Mouse (Mus musculus): ENCODE data around the gene Med21. TPM values are rescaled to one million over a fixed set of nuclear protein-coding genes. Genes with fewer than 3 reads are reported as not detected.

Med21 gene
- total RNA-seq (2015; ENCODE audit: low replicate concordance), result 59.4 and 67.9 TPM in 2 replicates
- 55.9 and 96.7 TPM in 2 replicates for total RNA-seq (2017; ENCODE audit: low replicate concordance)

DNA sequence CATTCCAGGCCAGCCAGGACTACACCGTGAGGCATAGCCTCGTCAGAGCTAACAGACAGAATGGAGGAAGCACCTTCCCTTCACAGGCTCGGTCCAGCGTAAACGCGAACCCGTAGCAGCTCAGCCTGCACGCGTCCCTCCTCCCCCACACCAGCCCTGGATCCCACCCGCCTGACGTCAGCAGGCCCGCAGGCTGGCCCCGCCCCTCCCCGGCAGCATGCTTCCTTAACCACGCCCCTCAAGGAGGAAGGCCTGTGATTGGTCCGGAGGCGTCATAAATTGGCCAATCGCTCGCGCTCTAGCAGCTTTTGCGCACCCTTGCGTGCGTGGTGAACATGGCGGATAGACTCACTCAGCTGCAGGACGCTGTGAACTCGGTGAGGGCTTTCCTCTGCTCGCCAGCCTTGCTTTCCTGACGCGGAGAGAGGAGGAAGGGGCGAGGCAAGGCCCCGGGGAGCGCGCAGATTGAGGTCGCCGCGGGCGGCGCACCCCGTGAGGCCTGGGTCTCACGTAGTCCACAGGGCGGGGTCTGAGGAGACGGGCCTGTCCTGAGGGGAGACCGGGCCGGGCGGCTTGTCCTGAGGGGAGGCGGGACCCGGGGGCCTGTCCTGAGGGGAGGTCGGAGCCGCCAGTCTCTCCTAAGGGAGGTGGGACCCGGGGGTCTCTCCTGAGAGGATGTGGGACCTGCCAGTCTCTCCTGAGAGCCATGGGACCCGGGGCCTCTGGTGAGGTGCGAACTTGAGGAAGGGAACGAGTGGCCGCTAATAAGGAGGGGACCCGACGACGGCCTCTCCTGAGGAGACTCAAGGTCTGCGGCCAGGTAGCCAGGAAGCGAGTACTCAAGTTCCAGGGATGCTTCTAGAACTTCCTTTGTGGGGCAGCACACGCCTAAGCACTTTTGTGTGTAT lies at the start of gene Med21, which contains the start of gene Tm7sf3:
Gene Med21, plus strand, starts transcription at position 272 of the 908 bp plus-strand sequence.
Gene Tm7sf3, minus strand, starts transcription at position 549 of the 908 bp plus-strand sequence.
- peak; percentile 91 for ATAC-seq (replicated peaks; ENCODE audit: low FRiP score, poor library complexity, severe bottlenecking)

DNA sequence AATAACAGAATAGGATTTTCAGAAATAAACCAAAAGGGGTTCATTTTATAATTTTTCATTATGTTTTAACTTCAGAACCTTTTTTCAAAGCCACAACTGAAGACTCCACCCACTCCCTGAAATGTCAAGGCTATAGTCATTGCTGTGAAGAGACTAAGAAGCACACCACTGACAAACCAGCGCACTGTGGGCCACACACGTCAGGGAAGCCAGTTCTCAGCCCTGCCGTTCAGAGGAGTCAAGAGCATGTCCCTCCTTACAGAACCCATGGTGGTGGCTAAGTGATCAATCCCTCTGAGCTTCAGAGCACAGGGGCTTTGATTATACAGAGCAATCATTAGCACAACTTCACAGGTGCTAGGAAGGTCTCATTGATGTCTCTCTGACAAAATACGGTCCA lies 39.7 kb upstream of the Med21 start:
- ATAC-seq (replicated peaks; ENCODE audit: low FRiP score, poor library complexity, severe bottlenecking), result no peak

DNA sequence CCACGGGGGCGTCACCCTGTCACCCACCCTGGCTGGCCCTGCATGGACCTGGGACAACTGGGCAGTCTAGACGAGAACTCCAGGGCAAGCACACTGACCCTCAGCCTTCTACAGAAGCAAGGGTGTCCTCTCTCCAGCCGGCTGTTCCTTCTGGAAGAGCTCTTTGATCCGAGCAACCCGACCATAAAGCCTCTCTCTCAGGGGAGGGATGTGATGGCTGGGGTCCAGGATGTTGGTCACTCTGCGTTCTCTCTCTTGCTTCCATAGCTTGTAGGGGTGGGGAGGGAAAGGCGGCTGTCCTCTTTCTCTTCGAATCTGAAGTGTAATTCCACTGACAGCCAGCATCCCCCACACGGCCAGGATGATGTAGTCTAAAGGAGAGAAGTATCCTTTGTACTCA lies 38.7 kb upstream of the Med21 start:
- ATAC-seq (replicated peaks; ENCODE audit: low FRiP score, poor library complexity, severe bottlenecking), result no peak

DNA sequence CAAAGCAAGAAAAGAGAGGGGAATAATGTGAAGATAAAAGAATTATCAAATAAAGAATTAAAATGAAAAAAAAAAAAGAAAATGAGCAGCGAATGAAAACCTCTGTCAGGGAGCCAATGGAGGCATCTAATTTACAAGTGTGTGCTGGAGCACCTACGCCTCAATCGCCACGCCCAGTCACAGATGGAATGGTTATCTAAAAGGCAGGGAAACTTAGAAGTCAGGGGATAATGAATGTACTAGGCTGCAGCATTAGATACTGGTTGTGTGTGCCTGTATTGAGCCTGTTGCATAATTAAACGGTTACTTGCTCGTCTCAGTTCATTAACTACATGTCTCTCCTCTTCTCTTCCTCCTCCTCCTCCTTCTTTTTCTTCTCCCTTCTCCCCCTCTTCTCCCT lies 31.0 kb upstream of the Med21 start:
- ATAC-seq (replicated peaks; ENCODE audit: low FRiP score, poor library complexity, severe bottlenecking), result peak; percentile 83

DNA sequence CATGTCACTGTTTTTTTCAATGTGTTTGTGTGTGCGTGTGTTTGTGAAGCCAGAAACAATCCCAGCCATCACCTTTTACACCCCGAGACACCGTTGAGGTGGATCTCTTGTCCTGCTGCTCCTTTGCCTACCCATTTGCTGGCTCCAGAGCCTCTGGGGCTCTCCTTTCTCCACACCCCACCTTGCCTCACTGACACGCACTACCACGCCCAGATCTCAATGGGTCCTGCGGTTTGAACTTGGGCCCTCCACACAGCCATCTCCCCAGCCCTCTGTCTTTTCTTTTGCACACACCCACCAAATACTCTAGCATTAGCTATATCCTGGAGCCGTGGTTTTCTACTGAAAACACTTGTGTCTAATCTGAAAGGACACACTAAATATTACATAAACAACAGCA lies 30.4 kb upstream of the Med21 start:
- peak; percentile 74 for ATAC-seq (replicated peaks; ENCODE audit: low FRiP score, poor library complexity, severe bottlenecking)

DNA sequence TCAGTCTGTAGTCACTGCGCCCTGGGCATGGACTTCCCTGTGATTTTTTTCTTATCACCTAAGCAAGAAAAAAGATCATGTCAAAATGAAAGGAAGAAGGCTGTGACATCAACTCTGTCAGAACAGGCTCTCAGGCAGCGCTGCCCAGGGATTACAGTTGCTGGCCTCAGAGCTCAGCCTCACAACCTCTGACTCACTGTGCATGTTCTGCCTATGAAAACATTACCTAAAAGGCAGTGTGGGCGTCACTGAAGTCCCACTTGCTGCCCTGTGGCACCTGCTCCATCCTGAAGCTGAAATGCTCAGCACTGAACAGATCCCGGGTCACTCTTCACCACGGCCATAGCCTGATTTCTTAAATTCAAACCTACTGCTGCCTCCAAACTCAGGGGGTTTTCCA lies 29.6 kb upstream of the Med21 start:
- no peak for ATAC-seq (replicated peaks; ENCODE audit: low FRiP score, poor library complexity, severe bottlenecking)

DNA sequence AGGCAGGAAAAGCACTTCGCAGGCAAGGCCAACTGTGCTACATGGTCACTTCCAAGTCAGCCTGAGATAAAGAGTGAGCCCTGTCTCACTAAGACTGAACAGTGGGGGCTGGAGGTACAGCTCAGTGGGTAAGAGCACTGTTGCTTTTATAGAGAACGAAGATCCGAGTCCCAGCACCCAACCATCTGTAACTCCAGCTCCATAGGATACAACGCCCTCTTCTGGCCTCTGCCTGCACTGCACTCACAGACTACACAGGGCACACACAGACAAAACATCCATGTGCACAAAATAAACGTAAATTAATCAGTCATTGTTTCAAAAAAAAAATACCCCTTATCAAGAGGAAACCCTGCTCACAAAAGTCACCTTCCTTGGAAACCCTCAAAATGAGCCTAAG lies 28.4 kb upstream of the Med21 start:
- ATAC-seq (replicated peaks; ENCODE audit: low FRiP score, poor library complexity, severe bottlenecking), result no peak

DNA sequence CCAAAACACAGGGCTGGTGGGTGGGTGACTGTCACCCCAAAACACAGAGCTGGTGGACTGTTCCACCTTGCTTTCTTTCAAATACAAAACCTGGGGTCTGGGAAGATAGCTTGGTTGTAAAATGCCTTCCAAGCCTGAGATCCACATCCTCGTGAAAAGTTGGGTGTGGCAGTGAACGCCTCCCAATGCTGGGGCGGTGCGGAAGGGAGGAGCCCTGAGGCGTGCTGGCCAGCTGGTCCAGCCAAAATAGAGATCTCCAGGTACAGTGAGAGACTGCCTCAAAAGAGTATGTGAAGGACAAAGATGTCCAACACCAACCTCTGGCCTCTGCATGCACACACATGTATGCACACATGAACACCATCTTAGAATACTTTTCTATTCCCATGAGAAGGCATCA lies 27.8 kb upstream of the Med21 start:
- ATAC-seq (replicated peaks; ENCODE audit: low FRiP score, poor library complexity, severe bottlenecking), result peak; percentile 71

DNA sequence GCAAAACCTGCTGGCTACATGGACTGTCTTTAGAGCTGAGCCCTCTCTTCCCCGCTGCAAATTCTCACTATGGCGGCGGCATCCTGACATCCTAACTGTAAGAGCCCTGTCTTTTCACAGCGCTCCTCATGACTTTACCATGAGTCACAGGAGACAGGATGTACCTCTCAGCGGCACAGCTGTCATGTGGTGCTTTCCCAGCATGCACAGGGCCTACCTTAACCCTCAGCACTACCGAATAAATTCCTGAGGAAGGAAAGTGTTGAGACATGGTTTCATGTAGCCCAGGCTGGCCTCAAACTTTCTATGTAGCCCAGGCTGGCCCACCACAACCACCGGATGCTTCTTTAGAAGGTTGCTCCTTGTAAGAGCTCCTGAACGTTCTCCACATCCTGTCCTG lies 26.5 kb upstream of the Med21 start:
- no peak for ATAC-seq (replicated peaks; ENCODE audit: low FRiP score, poor library complexity, severe bottlenecking)

DNA sequence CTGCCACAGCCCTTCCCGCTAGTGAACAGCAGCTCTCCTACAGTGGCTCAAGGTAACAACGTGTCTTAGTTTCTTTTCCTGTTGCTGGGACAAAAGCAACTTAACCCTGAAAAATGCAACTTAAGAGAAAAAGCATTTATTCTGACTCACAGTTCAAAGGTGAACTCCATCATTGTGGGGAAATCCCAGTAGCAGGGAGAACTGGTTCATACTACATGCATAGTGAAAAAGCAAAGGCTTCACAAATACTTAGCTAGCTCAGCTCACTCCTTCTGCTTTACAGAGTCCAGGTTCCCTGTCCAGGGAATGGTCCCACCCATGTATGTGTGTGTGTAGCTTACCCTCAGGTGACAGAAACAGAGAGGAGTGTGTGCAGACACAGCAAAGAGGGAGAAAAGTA lies 25.7 kb upstream of the Med21 start:
- ATAC-seq (replicated peaks; ENCODE audit: low FRiP score, poor library complexity, severe bottlenecking), result no peak

DNA sequence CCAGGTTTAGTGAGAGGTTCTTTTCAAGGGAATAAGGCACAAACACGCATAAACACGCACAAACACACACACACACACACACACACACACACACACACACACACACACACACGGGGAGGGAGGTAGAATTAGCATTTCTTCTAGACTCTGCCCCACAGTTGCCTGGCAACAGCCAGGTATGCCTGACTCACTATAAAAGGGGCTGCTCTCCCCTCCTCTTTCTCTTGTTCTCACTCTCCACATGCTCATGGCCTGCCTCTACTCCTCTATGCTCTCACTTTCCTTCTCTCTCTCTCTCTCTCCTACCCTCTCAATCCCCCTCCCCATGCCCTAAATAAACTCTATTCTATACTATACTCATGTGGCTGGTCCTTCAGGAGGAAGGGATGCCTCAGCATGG lies 14.2 kb upstream of the Med21 start:
- no peak for ATAC-seq (replicated peaks; ENCODE audit: low FRiP score, poor library complexity, severe bottlenecking)

DNA sequence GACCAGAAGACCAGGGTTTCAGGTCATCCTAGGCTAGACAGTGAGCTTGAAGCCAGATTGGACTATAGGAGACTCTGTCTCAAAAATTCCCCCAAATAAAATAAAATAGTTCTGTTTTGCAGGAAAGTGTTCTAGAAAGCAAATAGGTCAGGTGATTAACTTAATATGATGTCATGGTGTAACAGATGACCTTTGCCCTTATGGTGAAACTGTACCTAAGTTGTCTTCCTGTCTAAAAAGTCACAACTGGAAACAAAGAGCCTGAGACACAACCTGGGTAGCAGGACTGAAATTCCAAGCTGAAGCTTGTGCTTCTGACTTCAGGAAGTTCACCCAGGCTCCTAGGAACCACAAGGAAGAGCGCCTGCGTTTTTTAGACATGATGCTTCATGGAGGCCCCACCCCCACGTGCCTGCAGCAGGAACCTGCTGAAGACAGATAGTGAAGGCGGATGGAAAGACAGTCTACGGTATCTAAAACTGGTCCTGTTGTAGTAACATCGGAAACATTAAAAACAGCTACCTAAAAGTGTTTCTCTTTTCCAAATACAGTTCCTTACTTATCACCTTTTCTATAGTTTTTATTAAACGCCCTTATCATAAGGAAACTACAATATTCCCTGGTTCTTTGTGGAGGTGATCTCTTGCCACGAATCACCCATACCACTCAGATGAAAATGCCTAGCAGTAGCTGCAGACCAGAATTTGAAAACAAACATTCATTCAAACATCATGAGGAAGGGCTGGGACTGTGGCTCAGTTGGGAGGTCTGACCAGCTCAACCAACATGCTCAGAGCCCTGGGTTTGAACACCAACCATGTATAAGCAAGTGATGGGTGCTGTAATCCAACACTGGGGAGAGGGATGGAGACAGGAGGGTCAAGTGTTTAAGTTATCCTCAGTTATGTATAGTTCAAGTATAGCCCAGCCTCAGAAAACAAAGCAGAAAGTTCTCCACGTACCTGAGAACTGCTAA lies 12.3 kb upstream of the Med21 start:
- ATAC-seq (replicated peaks; ENCODE audit: low FRiP score, poor library complexity, severe bottlenecking), result peak; percentile 82

DNA sequence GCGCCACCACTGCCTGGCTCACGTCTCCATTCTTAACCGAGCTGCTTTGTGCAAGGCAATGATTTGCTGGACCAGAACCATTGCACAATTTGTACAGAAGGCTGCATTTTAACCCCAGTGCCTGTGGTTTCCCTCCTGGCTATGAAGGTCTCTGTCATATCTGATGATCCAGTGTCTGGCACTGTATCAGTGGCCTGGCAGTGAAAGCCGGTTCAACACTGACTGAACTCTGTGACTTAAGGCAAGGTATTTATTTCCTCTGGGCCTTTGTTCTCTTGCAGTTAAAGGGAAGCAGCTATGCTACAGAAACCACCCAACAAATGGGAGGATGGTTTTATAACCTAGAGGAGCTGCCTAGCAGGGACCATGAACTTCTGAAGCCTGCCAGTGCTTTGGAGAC lies 11.4 kb upstream of the Med21 start:
- no peak for ATAC-seq (replicated peaks; ENCODE audit: low FRiP score, poor library complexity, severe bottlenecking)

DNA sequence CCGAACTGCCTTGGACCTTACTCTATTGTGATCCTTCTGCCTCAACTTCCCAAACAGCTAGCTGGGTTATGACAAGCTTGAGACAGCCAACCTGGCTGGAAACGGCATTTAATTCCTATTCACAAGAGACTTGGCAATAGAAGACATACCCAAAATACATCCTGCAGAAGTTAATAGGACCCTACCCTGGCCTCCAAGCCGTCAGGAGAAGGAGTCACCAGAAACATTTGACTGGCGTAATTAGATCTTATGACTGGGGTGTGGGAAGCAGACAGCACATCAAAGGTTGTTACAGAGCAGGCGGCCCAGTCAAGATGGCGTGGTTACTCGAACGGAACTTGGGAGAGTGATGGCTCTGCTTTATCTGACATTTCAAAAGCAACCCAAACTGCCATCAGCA lies 10.5 kb upstream of the Med21 start:
- no peak for ATAC-seq (replicated peaks; ENCODE audit: low FRiP score, poor library complexity, severe bottlenecking)

DNA sequence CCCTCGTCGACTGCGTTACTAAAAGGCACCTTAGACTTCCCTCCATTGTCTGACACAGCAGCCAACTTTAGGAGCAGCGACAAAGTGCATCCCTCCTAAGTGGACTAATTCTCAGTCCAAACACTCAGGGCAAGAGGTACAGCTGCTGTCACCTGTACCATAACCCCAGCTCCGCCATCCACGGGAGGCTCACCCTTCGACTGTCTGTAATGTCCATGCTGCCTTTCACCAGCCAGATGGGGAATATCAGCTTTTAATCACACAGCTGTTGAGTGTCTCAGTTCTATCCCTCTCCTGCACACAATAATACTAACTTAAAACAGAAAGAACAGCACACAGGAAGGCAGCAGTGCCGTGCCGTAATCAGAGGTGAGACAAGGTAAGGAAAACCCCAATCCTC lies 9.9 kb upstream of the Med21 start:
- ATAC-seq (replicated peaks; ENCODE audit: low FRiP score, poor library complexity, severe bottlenecking), result no peak

DNA sequence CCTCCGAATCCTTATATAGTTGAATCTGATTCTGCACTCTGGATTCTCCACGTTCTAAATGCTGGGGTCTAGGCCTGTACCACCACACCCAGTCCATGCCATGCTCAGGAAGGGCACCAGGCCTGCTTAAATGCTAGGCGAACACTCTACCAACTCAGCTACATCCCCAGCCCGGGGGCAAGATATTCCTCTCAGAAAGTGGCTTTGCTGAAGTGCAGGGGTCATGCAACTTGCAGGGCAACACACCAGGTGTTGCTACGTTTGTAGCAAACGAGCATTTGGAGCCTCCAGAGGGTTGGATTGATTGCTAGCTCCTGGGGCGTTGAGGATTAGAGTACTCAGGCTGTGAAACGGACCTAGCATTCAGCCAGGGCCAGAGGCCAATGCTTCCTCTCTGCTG lies 9.2 kb upstream of the Med21 start:
- 0 out of 2 replicates have a peak, but pooled peaks have one; percentile 11 for ATAC-seq (replicated peaks; ENCODE audit: low FRiP score, poor library complexity, severe bottlenecking)

DNA sequence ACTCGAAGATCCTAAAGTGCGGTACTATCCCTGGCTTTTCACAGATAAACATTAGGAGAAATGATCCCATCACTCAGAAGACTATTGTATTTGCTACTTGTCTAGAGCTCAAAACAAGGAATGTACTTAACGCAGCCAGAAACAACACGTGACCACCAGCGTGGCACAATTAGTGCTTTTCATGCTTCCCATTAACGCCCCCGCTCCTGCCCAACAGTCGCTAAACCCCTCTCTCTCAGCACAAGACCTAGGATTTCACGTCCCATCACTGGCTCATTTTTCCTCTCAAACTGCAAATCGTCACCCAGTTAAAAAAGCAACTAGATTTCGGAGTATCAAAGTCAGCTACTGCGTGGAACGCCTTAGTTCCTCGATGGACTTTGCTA lies 8.7 kb upstream of the Med21 start:
- ATAC-seq (replicated peaks; ENCODE audit: low FRiP score, poor library complexity, severe bottlenecking), result peak; percentile 24; the same call in 1 of the 2 replicates

DNA sequence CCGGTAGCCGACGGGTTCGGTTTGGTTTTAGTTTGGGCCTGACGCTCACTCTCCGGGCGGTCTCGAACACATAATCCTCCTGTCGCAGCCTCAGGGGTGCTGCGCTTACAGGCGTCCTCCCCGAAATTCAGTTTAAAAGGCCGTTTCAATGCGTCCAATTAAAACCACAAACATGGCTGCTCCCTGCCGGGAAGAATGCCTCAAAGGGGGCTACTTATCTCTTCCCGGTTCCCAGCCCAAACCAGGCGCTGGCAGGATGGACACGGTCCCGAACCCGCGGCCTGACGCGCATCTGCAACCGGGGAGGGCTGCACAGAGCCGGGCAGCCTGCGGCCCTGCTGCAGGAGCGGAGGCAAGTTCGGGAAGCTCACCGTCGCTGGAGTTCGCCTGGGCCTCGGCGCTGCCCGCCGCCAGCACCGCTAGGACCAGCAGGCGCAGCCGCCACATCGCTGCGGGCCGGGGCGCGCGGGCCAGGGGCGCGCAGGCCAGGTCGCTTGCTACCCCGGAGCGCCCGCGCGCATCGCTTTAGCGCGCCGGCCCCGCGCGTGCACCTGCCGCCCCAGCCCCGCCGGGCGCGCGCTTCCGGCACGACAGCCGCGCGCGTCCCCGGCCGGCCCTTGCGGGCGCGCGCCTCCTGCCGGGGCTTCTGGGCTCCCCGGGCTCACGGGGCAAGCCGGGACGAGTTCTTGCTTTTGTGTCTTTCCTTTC lies 8.2 kb upstream of the Med21 start:
- ATAC-seq (replicated peaks; ENCODE audit: low FRiP score, poor library complexity, severe bottlenecking), result peak; percentile 20; the same call in 1 of the 2 replicates

DNA sequence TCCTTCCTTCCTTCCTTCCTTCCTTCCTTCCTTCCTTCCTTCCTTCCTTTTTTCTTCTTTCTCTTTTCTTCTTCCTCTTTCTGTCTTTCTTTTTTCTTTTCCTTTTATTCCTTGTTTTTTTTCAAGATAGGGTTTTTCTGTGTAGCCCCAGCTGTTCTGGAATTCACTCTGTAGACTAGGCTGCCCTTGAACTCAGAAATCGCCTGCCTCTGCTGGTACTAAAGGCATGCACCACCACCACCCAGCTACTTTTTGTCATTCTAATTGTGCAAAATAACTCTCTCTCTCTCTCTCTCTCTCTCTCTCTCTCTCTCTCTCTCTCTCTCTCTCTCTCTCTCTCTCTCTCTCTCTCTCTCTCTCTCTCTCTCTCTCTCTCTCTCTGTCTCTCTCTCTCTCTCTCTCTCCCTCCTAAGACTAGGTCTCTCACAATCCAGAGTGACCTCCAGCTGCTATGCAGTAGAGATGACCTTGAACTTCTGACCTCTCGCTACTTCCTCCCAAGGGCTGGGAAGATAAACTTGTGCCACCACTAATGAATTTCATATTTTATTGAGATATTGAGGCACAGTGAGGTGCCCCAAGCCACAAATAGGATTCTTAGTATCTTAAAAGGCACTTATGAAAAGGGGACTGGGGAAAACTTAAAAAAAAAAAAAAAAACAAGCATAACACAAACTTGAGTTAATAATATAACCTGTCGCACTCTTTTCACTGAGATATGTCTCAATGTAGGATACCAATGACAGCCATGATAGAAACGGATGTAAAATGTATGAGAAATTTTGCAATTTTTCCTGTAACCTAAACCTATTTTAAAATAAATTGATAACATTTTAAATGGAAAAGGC lies 7.4 kb upstream of the Med21 start:
- no peak for ATAC-seq (replicated peaks; ENCODE audit: low FRiP score, poor library complexity, severe bottlenecking)

Measured in erythroblast, adult 5-6 weeks (primary cell).